Mouse (Mus musculus) adrenal gland, adult 18-20 months (tissue): Measurements from ENCODE around the gene Slc16a10. TPM values are rescaled to one million over a fixed set of nuclear protein-coding genes. Genes with fewer than 3 reads are reported as not detected.
A peak's percentile ranks its signal among the peaks of the same experiment; 100 is the strongest.

Experiments used
- DNase-seq, 2 experiments: peaks; one replicate each; pipeline ENCODE4 v3.0.0; 2021 to 2022; ENCODE audit warnings: low spot score in 2 of 2
- total RNA-seq, 2 experiments: library from RNA; stranded (reverse); gene quantifications; 1 replicate in 1 of 2; 2 replicates in 1 of 2; pipeline ENCODE4 v1.2.3; 2021

The Slc16a10 gene
- total RNA-seq, 2 experiments from 2014 or later, result 19.8 to 22.9 TPM

- DNase-seq, result no peak
These were observed 9.9 kb upstream of the Slc16a10 start for GRCm38 (mm10) chr10:40151852-40152549.

DNA sequence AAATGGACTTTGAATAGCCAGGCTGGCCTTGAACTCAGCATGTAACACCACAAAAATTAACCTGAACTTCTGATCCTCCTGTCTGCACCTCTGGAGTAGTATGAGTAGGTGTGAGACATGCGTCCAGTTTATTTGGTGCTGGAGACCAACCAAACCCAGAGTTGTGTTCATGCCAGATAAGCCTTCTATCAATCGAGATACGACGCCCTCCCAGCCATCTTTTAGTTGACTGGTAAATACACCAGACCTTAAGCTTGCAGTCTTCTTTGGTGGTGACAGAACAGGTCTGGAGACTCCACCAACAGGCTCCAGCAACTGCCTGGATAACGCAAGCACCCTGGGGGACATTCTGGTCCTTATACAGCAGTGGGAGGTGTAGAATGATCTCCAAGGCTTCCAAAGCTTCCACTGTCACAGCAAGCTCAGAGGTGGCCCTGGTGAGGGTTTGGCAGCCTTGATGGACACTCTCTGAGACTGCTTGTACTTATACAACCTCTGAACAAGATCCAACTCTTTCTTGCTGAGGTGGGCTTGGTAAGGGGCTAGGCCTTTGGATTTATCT, 7.6 kb upstream of the Slc16a10 start:
- no peak for DNase-seq

DNA sequence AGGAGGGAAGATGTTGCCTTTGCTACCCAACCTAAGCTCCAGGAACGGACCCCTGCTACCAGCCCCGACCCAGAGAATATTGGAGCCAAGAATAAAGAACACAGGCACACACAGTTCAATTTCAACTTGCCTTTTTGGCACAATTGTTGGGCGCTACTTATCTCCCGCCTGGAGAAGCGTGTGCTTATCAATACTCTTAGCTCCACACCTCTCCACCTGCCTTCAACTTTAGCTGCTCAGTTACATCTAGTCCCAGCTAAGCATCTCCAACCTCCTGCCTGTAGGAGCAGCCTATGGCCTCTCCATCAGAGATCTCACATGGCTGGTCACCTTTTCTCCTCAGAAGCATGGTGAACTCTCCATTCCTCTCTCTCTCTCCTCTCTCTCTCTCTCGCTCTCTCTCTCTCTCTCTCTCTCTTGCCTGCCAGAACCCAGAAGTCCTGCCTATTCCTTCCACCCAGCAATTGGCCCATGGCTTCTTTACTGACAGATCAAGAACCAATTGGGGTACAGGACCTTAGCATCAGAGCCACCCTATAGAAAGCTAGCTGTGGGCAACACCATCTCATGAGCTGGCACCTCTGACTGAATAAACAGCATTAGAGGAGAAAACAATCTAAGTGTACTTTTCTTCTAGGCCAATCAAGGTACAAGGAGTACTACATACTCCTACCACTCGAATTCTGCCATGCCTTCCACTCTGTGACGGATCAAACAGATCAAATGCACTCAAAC, 5.4 kb upstream of the Slc16a10 start:
- DNase-seq, result no peak

DNA sequence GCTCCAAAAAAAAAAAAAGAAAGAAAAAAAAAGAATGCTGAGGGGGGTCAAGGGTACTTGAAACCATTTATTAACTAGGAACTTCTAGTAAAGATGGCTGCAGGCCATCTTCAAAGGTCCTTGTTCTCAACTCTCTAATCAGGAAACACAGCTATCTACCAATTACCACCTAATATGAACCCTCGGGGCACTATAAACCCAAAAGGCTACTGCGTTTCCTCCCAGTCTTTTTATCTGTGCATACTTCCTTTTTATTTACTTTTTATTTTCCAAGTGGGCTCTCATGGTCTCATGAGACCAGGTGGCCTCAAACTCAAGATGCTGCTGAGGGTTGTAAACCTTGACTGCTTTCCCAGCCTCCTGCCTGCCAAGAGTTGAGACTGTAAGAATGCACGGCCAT, 4.4 kb upstream of the Slc16a10 start:
- DNase-seq, result no peak

- DNase-seq, result no peak
These were observed 2.8 kb upstream of the Slc16a10 start for GRCm38 (mm10) chr10:40144815-40145214.

- DNase-seq, result no peak
These were observed 824 bp downstream of the Slc16a10 start for GRCm38 (mm10) chr10:40141016-40141851.

GRCm38 (mm10) chr10:40139646-40140045, 2.4 kb downstream of the Slc16a10 start:
- no peak for DNase-seq

- DNase-seq, result peak in 1 of 2 experiments; percentile 36
These were observed 6.0 kb downstream of the Slc16a10 start for GRCm38 (mm10) chr10:40135807-40136778.

DNA sequence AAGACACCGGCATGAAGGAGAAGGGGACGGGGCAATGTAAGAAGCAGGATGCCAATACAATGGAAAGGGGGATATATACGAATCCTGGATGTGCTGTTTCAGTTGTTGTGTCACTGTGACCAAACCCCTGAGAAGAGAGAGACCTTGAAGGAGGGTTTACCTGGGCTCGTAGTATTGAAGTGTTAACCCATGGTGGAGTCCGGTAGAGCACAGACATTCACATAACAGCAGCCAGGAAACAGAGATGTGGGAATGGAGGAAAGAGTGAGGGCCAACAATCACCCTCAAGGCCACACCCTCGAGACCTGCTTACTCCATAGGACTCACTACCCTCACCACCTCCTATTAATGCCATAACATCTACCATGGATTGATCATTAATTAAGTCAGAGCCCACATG, 7.2 kb downstream of the Slc16a10 start:
- no peak for DNase-seq

GRCm38 (mm10) chr10:40133636-40134035, 8.4 kb downstream of the Slc16a10 start:
- DNase-seq, result no peak

DNA sequence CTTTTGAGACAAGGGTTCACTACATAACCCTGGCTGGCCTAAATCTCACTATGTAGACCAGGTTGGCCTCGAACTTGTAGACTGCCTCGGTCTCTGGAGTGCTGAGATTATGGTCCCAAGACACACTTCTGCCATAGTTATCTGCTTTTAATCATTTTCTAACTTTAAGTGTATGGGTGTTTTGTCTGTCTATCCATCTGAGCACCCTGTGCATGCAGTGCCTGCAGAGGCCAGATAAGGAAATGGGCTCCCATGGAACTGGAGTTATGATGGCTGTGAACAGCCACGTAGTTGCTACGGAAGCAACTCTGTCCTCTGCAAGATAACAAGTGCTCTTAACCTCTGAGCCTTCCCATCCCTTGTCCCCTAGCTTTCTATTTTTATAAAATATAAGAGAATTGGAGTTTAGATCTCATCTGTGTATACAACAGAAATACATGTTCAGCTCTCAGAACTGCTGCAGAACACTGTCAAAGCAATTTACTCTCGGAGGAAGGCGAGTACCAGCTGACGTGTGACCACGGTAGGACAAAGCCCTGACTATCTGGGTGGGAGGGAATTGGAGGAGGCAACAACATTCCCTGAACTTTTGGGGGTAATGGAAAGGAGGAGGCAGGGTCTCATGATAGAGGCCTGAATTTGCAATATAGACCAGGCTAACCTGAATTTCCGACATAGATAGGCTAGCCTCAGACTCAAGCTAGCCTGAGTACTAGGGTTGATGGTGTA, 10.2 kb downstream of the Slc16a10 start:
- DNase-seq, result no peak

GRCm38 (mm10) chr10:40130126-40130525, 11.9 kb downstream of the Slc16a10 start:
- DNase-seq, result no peak

DNA sequence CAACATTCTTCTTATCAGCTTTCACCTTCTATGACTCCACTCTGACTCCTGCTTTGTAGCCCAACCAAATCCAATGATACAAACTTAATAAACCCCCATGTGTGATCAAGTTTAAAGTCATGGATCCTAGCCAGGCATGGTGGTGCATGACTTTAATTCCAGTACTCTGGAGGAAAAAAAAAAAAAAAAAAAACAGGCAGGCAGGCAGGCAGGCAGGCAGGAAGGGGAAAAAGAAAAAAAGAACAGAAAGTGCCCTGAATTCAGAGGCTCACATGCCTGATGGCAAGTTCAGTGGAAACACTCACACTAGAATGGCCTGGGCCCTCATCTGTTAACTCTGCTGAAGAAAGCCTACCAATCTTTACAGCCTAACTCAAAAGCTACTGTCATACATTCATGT, 12.9 kb downstream of the Slc16a10 start:
- DNase-seq, result no peak

DNA sequence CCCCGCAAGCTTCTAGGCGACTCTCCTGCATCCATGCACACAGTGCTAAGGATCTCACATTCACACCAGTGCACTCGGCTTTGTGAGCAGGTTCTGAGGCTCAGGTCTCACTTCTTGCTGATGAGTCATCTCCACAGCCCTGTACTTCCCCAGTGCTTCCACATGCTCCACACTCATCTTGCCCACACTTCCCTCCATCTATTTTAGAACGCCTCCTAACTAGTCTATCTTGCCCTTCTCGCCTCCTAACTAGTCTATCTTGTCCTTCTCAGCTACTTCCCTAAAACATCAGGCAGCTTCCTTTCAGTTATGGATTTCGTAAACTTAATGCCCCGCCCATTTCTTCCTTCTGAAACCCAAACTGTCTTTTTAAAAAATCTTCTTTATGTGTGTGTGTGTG, 13.6 kb downstream of the Slc16a10 start:
- no peak for DNase-seq

DNA sequence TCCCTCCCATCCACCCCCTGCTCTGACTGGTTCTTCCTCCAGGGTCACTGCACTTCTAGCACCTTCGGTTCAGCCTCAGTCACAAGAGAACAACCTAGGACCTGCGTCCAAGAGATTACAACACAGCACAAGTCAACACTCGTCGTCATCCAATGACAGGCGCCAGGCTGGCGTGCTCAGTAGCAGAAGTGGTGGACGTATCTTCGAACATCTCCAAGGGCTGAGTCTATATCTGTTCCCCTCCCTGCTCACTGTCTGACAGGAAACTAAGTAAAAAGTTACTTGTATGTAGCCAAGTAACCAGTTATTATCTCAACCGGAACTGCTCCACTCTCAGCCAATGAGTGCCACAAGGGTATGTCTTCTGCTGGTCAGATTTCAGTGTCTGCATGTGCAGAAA, 16.9 kb downstream of the Slc16a10 start:
- no peak for DNase-seq

DNA sequence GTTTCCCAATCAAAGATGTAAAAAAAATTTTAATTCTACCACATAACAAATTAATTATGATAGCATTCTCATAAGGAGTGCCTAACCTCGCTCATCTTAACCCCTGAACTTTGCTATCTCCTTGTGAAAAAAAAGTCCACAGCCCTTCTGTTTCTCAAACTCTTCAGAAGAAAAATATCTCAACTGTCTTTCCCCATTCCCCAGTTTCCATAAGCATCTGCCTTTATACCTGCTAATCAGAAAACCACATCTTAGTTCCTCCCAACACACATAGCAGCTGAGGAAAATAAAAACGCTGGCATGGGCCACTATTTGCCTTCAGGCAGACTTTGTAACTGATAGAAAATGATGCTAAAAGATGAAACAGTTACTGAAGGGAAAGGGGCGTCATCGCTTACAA, 17.5 kb downstream of the Slc16a10 start:
- DNase-seq, result no peak

DNA sequence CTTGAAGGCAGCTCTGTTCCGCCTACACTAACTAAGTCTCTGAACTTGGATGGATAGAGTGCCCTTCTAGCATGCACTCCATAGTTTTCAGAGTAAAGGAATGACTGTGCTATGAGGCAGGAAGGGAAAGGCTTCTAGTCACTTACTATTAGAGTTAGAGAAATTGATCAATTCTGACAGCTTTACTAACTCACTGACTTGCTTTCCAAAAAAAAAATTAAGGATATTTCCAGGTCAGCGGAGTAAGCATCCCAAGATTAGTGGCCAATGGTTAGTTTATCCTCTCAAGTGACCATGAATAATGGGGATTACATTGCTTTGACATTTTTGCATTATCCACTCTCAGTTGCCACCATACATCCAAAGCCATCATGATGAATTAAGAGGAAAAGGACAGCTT, 18.0 kb downstream of the Slc16a10 start:
- no peak for DNase-seq

GRCm38 (mm10) chr10:40119466-40119865, 22.6 kb downstream of the Slc16a10 start:
- no peak for DNase-seq

DNA sequence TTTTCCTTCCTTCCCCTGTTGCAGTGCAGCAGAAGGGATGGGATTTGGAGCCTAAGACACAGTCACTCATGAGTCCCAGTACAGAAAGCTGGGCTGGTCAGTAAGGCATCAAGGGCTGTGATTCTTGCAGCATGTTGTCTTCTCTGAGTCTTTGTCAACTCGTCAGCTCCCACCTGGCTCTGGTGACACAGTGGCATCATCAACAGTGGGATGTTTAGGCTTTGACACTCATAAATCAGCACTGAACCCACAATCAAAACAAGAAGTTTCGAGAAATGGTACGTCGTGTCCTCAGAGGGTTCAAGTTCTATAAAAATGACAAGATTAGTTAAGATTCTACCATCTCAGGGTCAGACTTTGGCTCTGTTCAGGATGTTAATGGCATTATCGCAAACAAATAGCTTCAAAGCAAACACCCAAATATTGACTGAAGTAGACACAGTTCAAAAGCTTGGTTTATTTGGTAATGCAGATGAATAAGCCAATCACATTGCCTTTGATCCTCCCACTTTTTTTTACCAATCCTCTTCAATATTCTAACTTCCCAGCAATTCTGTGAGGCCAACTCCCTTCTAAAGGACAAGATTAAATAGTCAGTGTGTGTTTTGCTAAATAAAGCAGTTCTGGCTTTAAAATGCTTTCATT, 23.2 kb downstream of the Slc16a10 start:
- no peak for DNase-seq
